Mouse (Mus musculus): ENCODE results near the gene Tmem80. TPM values are rescaled to one million over a fixed set of nuclear protein-coding genes. Genes with fewer than 3 reads are reported as not detected.

The Tmem80 gene
- total RNA-seq, 2 experiments from 2014 or later = 30.5 to 34.9 TPM

Other genes starting within 250 kb of the Tmem80 start
- gene Pkp3, start 249.5 kb upstream of the Tmem80 start, total RNA-seq (2021) = not detected
- gene Sigirr, start 227.2 kb upstream of the Tmem80 start, total RNA-seq (2021) = 1 to 10 TPM; 1.7 to 2.8 TPM
- not detected for gene Ano9, start 209.9 kb upstream of the Tmem80 start, total RNA-seq (2021)
- 10 to 100 TPM; 45.1 to 52.1 TPM for gene Ptdss2, start 205.4 kb upstream of the Tmem80 start, total RNA-seq (2021)
- gene Rnh1, start 154.9 kb upstream of the Tmem80 start, total RNA-seq (2021) = 10 to 100 TPM; 33.6 to 36.2 TPM
- 100 to 1,000 TPM; 256 to 304 TPM for gene Hras, start 133.7 kb upstream of the Tmem80 start, total RNA-seq (2021)
- 1 to 10 TPM; 3.5 to 4.7 TPM for gene Lrrc56, start 133.6 kb upstream of the Tmem80 start, total RNA-seq (2021)
- not detected for gene Lmntd2, start 113.7 kb upstream of the Tmem80 start, total RNA-seq (2021)
- 1 to 10 TPM in 1 of 2 experiments, under 1 TPM in 1; 0.70 to 1.3 TPM for gene Rassf7, start 111.9 kb upstream of the Tmem80 start, total RNA-seq (2021)
- gene Phrf1, start 99.0 kb upstream of the Tmem80 start, total RNA-seq (2021) = 10 to 100 TPM; 64.4 to 78.0 TPM
- 1 to 10 TPM; 1.7 to 2.0 TPM for gene Irf7, start 61.3 kb upstream of the Tmem80 start, total RNA-seq (2021)
- not detected for gene Cdhr5, start 51.0 kb upstream of the Tmem80 start, total RNA-seq (2021)
- gene Sct, start 48.6 kb upstream of the Tmem80 start, total RNA-seq (2021) = not detected
- under 1 TPM; 0.17 to 0.39 TPM for gene Drd4, start 35.7 kb upstream of the Tmem80 start, total RNA-seq (2021)
- 10 to 100 TPM; 67.3 to 72.5 TPM for gene Deaf1, start within 50 bp of the Tmem80 start, total RNA-seq (2021)
- 1 to 10 TPM; 4.7 to 5.9 TPM for gene Eps8l2, start 11.1 kb downstream of the Tmem80 start, total RNA-seq (2021)
- gene Taldo1, start 64.5 kb downstream of the Tmem80 start, total RNA-seq (2021) = 100 to 1,000 TPM in 1 of 2 experiments, 10 to 100 TPM in 1; 93.3 to 116 TPM
- gene Gatd1, start 86.4 kb downstream of the Tmem80 start, total RNA-seq (2021) = 10 to 100 TPM; 43.2 to 43.4 TPM
- 100 to 1,000 TPM; 291 to 331 TPM for gene Cend1, start 101.8 kb downstream of the Tmem80 start, total RNA-seq (2021)
- 100 to 1,000 TPM; 270 to 289 TPM for gene Slc25a22, start 110.2 kb downstream of the Tmem80 start, total RNA-seq (2021)
- gene Pidd1, start 116.3 kb downstream of the Tmem80 start, total RNA-seq (2021) = 1 to 10 TPM in 1 of 2 experiments, under 1 TPM in 1; 0.76 to 1.9 TPM
- gene Rplp2, start 119.6 kb downstream of the Tmem80 start, total RNA-seq (2021) = 100 to 1,000 TPM; 493 to 570 TPM
- gene Pnpla2, start 127.5 kb downstream of the Tmem80 start, total RNA-seq (2021) = 10 to 100 TPM; 28.0 to 31.7 TPM
- gene Cracr2b, start 133.4 kb downstream of the Tmem80 start, total RNA-seq (2021) = 1 to 10 TPM; 3.0 to 3.5 TPM
- 10 to 100 TPM; 30.9 to 35.4 TPM for gene Cd151, start 139.7 kb downstream of the Tmem80 start, total RNA-seq (2021)
- 10 to 100 TPM; 38.0 to 40.1 TPM for gene Polr2l, start 147.4 kb downstream of the Tmem80 start, total RNA-seq (2021)
- gene Tspan4, start 147.5 kb downstream of the Tmem80 start, total RNA-seq (2021) = 10 to 100 TPM; 14.2 to 20.0 TPM
- 10 to 100 TPM; 67.2 to 68.4 TPM for gene Chid1, start 212.1 kb downstream of the Tmem80 start, total RNA-seq (2021)
- gene Ap2a2, start 234.4 kb downstream of the Tmem80 start, total RNA-seq (2021) = 100 to 1,000 TPM; 199 to 214 TPM